Mouse (Mus musculus) bone marrow, adult 2 months (tissue): Measurements from ENCODE around the gene Dtx3.

Source experiments
- CTCF ChIP-seq: fragments of 200-500 bp; IDR thresholded peaks from 2 replicates; pipeline ENCODE4 v1.5.1; 2011; ENCODE audit warnings: low read length, control low read depth; ENCODE audit not compliant: control insufficient read depth, insufficient read depth
- POLR2A ChIP-seq: fragments of 200-500 bp; IDR thresholded peaks from 2 replicates; pipeline ENCODE4 v1.6.1; 2011; ENCODE audit warnings: low read depth, mild to moderate bottlenecking, control low read depth, low read length, borderline replicate concordance; ENCODE audit not compliant: control insufficient read depth

DNA sequence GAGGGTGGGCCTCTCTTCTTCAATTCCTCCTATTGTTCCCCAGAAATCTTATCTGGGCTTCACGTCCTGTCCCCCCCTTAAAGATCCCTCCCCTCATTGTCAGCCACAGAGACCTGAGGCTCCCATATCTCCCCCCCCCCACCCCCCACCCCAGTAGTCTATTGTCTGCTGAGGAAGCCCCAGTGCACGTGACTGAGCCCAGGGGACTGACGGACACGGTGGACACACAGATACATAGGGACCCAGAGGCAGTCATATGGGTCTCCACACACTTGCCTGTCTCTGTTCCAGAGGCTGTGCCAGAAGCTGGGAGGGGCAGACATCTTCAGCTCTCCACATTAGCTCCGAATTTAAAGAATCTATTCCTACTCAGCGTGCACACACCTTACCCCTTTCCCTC lies 14.0 kb downstream of the Dtx3 start:
- TF ChIP-seq CTCF, result no peak
- no peak for TF ChIP-seq POLR2A
